Mouse (Mus musculus): ENCODE data around the gene Skiv2l. TPM values are rescaled to one million over a fixed set of nuclear protein-coding genes. Genes with fewer than 3 reads are reported as not detected.
"Not testable (repeated sequence)": the region's sequence is repeated elsewhere in the genome, so short reads cannot be mapped to it uniquely, and the experiment has no call there.

Skiv2l gene
- total RNA-seq, 2 experiments from 2014 or later: 17.0 to 20.0 TPM

GRCm38 (mm10) chr17:34836155-34836855 is 13.7 kb downstream of the Skiv2l start:
- intact Hi-C loops (cut with DNase I): loop anchor here (10.0 kb wide), 1 partner anchor 192 kb away; the partner anchor contains the start of genes Atf6b and Fkbpl
- DNase-seq: no peak

GRCm38 (mm10) chr17:34830776-34831175 is 19.2 kb downstream of the Skiv2l start:
- intact Hi-C loops (cut with DNase I): loop anchor here (10.0 kb wide), 1 partner anchor 186 kb away; the partner anchor contains the start of genes Atf6b and Fkbpl
- DNase-seq: not testable (repeated sequence)

DNA sequence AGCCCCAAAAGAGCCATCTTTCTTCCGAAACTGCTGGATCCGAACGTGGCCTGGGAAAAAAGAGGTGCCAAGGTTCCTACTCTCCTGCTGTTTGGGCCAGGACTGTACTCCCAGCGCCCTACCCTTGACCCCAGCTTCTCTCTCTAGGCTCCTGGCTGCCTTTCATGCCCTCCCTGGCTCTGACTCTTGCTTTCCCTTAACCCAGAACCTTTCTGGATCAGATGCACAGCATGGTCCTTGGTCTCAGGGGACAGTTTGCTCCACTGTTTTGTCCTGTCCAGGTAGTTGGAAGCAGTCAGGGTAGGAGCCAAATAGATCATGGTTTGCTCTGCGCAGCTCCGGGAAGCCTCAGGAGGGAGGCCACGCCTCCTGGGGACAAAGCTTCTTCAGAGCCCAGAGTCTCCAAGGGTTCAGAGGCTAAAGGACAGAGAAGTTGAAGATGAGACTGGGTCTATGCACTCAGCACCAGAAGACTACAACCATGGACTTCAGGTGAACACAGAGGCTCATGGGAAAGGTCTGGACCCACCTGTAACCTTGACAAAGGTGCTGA is 35.1 kb downstream of the Skiv2l start:
- DNase-seq: no peak
- intact Hi-C loops (cut with DNase I): no loop called here

GRCm38 (mm10) chr17:34813747-34814146 is 36.3 kb downstream of the Skiv2l start:
- intact Hi-C loops (cut with DNase I); DNase-seq: not testable (repeated sequence)

DNA sequence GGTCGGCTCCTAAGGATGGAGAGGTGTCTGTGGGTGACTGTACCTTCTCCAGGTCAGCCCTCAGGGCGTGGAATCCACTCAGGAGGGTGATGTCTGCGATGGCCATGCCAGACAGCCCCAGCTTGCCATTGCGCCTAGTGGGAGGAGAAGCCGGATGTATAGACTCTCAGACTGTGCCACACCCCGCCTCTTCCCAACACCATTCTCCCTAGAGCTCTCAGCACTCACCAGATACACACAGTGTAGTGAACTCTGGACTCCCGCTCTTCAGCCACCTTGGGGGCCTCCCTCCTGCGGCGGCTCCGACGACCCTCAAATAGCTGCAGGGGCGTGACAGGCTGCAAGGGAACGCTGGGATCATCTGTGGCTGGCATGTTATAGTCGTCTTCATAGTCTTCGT is 38.7 kb downstream of the Skiv2l start:
- intact Hi-C loops (cut with DNase I): no loop called here
- no peak for DNase-seq

DNA sequence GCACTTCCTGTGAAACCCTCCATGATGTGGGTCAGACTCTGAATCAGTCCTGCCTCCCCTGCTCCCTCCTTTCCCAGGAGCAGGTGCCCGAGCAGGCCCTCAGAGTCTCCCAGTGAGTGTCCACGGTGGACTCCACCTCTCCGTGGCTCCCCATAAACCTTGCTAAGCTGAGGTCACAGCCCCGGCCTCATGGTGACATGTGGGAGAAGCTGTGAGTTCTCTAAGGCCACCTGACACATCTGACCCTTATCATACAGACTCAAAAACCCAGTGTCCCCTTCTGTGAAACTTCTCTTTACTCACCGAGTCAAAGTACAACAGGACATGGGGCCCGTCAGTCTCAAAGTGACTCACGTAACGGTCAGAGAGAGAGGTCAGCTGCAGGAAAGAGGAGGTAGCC is 39.2 kb downstream of the Skiv2l start:
- intact Hi-C loops (cut with DNase I); DNase-seq: not testable (repeated sequence)

GRCm38 (mm10) chr17:34810411-34810810 is 39.6 kb downstream of the Skiv2l start:
- DNase-seq; intact Hi-C loops (cut with DNase I): not testable (repeated sequence)

GRCm38 (mm10) chr17:34808599-34809205 is 41.3 kb downstream of the Skiv2l start:
- no peak for DNase-seq
- intact Hi-C loops (cut with DNase I): no loop called here

GRCm38 (mm10) chr17:34807176-34807575 is 42.8 kb downstream of the Skiv2l start:
- no peak for DNase-seq
- intact Hi-C loops (cut with DNase I): no loop called here

GRCm38 (mm10) chr17:34804871-34805562 is 45.0 kb downstream of the Skiv2l start:
- DNase-seq: no peak
- intact Hi-C loops (cut with DNase I): loop anchor here (1.0 kb wide), 1 partner anchor 84 kb away; no protein-coding TSS in a partner anchor

DNA sequence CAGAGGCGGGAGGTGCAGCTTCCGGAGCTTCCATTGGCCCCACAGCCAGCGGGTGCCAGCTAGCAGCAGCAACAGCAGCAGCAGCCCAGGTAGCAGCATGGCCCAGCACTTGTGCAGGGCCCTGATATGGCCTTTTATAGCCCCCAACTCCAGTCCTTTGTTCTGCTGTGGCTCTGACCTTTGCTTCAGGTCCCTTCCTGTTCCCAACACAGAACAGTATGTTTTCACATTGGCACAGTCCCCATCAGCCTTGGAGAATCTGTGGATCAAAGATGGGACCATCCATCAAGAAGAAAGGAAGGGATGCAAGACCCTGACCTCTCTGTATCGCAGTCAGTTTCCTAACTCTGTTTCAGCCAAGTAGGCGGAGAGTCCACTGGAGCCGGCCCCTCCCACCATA is 45.7 kb downstream of the Skiv2l start, which contains the start of gene Cyp21a1:
TSS of gene Cyp21a1 (minus strand) at position 261 of the 400 bp plus-strand sequence.
- not testable (repeated sequence) for DNase-seq
- intact Hi-C loops (cut with DNase I): loop anchor here (1.0 kb wide), 1 partner anchor 83 kb away; no protein-coding TSS in a partner anchor

DNA sequence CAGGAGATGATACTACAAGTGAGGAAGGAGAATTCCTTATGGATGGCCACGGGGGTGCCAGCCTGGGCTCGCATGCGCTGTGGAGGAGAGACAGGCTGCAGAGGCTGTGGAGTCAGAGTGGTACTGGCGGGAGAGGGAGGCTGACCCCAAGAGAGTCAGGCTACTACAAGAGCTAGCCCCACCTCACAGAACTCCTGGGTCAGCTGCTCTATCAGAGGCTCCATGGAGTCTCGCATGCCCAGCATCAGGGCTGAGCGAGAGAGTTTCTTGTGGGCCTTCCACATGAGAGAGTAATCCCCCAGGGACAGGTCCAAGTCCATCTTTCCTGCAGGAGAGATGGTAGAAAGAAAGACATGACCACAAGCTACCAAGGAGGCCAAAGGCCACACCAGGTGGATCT is 46.6 kb downstream of the Skiv2l start:
- intact Hi-C loops (cut with DNase I); DNase-seq: not testable (repeated sequence)

DNA sequence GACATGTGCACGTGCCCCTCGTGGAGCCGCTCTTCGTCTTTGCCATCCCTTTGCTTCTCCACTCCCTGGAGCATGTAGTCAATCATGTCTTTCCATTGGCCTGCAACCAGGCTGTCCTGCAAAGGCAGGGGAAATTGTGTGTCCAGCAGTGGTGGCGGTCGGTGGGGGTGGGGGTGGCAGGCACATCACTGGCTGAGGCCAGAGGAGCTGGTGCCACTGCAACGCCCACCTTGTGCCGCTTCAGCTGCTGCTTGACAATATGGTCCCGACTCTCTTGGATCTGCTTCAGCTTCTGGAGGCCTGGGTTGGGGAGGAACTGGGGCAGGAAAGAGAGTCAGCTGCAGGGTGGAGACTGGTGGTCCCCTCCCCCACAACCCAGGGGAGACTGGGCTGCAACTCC is 47.3 kb downstream of the Skiv2l start:
- DNase-seq; intact Hi-C loops (cut with DNase I): not testable (repeated sequence)

DNA sequence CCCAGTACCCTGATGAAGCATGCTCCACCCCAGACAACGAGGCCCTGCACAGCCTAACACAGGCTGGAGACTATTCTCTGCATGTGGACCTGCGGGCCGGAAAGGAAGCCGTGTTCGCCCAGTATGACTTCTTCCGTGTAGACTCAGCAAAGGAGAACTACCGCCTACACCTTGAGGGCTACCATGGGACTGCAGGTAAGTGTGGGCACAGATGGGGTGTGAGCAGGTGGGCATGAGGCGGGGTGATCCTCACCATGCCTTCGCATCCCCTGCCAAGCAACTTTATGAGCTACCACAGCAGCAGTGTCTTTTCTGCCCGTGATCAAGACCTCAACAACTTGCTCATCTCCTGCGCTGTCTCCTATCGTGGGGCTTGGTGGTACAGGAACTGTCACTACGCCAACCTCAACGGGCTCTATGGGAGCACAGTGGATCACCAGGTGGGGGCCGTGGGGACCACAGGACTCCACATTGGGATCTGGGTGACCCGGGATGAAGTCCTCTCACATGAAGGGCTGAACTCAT is 49.2 kb downstream of the Skiv2l start:
- not testable (repeated sequence) for DNase-seq

DNA sequence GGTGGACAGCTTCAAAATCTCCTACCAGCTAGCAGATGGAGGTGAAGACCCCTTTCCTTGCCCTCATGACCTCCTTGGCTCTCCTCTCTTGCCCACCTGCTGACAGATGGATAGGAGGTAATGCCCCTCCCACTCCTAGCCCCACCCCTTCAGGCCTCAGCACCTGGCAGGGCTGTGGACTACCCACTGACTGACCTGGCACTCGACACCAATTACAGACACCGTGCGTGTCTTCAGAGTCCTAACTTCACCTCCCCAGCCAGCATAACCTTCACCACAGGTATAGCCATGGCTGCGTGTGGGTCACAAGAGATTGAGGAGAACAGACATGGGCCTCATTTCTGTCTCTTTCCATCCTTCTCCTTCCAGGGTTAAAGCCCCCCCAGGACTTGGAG is 50.5 kb downstream of the Skiv2l start:
- intact Hi-C loops (cut with DNase I): no loop called here
- no peak for DNase-seq

More for the DNA sequence above, 49.2 kb downstream of the Skiv2l start:
- intact Hi-C loops (cut with DNase I): not testable (repeated sequence)

DNA sequence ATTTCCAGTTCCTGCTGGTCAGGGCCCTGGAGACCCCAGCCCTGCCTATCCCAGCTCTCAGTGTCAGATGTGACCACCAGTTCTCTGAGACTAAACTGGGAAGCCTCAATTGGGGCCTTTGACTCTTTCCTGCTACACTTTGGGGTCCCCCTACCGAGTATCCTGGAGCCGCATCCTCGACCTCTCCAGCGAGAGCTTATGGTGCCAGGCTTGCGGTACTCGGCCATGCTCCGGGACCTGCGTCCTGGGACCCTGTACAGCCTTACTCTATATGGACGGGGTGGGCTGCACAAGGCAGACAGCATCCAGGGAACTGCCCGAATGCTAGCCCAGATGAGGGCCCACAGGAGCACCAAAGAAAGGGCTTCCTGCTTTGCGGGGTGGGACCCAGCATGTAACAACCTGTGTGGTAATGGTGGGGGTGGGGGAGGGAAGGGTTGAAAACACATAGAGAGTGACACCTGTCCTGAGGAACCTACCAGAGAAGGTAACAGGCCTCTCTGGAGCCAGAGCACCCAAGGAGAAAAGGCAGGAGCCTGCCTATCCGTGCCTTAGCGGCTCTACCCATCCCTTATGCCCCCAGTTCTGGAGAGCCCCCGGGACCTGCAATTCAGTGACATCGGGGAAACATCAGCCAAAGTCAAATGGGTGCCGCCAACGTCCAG is 51.0 kb downstream of the Skiv2l start:
- intact Hi-C loops (cut with DNase I): no loop called here
- no peak for DNase-seq

DNA sequence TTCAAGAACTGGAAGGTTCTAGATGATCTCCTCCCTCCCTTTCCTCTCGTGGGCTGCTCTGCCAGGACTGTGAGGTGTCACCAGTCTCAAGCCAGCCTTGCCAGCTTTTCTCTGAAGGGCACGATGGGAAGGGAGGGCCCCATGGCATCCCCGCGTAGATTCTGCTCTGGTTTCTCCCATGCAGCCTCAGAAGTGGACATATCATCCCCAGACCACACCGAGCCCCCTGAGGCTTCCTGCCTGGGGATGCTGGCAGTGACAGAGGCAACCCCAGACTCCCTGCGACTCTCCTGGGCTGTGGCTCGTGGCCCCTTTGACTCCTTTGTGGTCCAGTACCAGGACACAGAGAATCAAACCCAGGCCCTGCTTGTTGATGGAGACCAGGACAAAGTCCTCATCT is 51.9 kb downstream of the Skiv2l start:
- intact Hi-C loops (cut with DNase I); DNase-seq: not testable (repeated sequence)

DNA sequence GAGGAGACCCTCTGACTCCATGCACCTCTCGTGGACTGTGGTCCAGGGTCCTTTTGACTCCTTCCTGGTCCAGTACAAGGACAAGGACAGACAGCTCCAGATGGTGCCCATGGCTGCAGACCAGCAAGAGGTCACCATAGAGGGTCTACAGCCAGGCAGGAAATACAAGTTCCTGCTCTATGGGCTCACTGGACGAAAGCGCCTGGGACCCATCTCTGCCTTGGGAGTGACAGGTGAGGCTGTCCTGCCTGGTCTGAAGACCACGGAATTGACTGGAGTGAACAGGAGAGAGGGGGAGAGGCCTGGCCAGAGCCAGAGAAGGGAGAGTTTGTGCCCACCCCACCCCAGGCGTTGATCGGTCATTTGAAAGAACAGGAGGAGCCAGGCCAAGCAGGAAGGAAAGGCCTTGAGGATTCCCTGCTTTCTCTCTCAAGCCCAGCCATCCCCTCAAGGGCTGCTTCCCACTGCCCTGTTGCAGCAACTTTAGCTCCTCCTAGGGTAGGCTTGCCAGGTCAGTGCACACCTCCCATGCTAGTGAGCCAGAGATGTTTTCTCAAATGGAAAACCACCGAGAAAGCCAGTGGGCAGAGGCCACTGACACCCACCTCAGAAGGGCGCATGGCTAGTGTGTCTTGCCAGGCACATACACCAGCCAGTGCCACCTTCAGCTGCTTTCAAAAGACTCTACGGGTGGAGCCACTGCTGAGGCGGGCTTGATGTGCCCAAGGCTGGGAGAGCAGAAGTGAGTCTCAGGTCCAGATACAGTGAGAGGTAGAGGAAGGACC is 52.6 kb downstream of the Skiv2l start:
- intact Hi-C loops (cut with DNase I); DNase-seq: not testable (repeated sequence)

All from gastrocnemius, postnatal 36 days (tissue).